Mouse (Mus musculus) CD4-positive helper T cell, adult 2 months (primary cell): Measurements from ENCODE around the gene Erfe.
A peak's percentile ranks its signal among the peaks of the same experiment; 100 is the strongest.

Source experiments
- DNase-seq: peaks from one replicate; pipeline ENCODE4 v3.0.0-alpha.2; 2012; ENCODE audit warnings: low read depth, missing footprints, low spot score

Erfe gene

GRCm38 (mm10) chr1:91366215-91367108 lies at the start of gene Erfe:
Gene Erfe, plus strand, starts transcription at chr1:91366430.
- DNase-seq = peak; percentile 74

GRCm38 (mm10) chr1:91317656-91318055 lies 48.6 kb upstream of the Erfe start:
- no peak for DNase-seq

- no peak for DNase-seq
Observed at GRCm38 (mm10) chr1:91321760-91322438, 44.3 kb upstream of the Erfe start, which contains the start of gene Espnl. Gene Espnl, plus strand, starts transcription at chr1:91322075.

GRCm38 (mm10) chr1:91324646-91325045 lies 41.6 kb upstream of the Erfe start:
- no peak for DNase-seq

- DNase-seq = no peak
Observed at GRCm38 (mm10) chr1:91325488-91326042, 40.7 kb upstream of the Erfe start.

GRCm38 (mm10) chr1:91332102-91332501 lies 34.1 kb upstream of the Erfe start:
- no peak for DNase-seq

GRCm38 (mm10) chr1:91333582-91333981 lies 32.6 kb upstream of the Erfe start:
- no peak for DNase-seq

GRCm38 (mm10) chr1:91337355-91337754 lies 28.9 kb upstream of the Erfe start:
- no peak for DNase-seq

- no peak for DNase-seq
Observed at GRCm38 (mm10) chr1:91344001-91344400, 22.2 kb upstream of the Erfe start.

GRCm38 (mm10) chr1:91344921-91345685 lies 21.1 kb upstream of the Erfe start:
- no peak for DNase-seq

GRCm38 (mm10) chr1:91346892-91347291 lies 19.3 kb upstream of the Erfe start:
- peak; percentile 48 for DNase-seq

GRCm38 (mm10) chr1:91350841-91351240 lies 15.4 kb upstream of the Erfe start, which contains the start of gene Klhl30:
Gene Klhl30, plus strand, starts transcription at chr1:91351016.
- DNase-seq = no peak

- DNase-seq = no peak
Observed at GRCm38 (mm10) chr1:91351249-91351648, 15.0 kb upstream of the Erfe start.

- no peak for DNase-seq
Observed at GRCm38 (mm10) chr1:91352277-91352676, 14.0 kb upstream of the Erfe start.

GRCm38 (mm10) chr1:91356105-91356504 lies 10.1 kb upstream of the Erfe start:
- no peak for DNase-seq

- DNase-seq = no peak
Observed at GRCm38 (mm10) chr1:91362113-91362512, 4.1 kb upstream of the Erfe start.

GRCm38 (mm10) chr1:91364822-91365644 lies 1.2 kb upstream of the Erfe start:
- no peak for DNase-seq

GRCm38 (mm10) chr1:91365816-91366214 lies 415 bp upstream of the Erfe start:
- no peak for DNase-seq

GRCm38 (mm10) chr1:91367295-91367694 lies 1.1 kb downstream of the Erfe start:
- no peak for DNase-seq

- DNase-seq = no peak
Observed at GRCm38 (mm10) chr1:91369408-91369807, 3.2 kb downstream of the Erfe start.

GRCm38 (mm10) chr1:91370055-91370454 lies 3.8 kb downstream of the Erfe start:
- no peak for DNase-seq
